Mouse (Mus musculus) cerebellum, adult 2 months (tissue): ENCODE data around the gene Gm20458.

ENCODE experiments used
- CTCF ChIP-seq: fragments of 200-500 bp; IDR thresholded peaks from 2 replicates; pipeline ENCODE4 v1.5.1; 2011; ENCODE audit warnings: low read depth, mild to moderate bottlenecking, control low read depth, low read length, moderate library complexity, borderline replicate concordance; ENCODE audit not compliant: insufficient read depth
- POLR2A ChIP-seq: fragments of 200-500 bp; IDR thresholded peaks from 2 replicates; pipeline ENCODE4 v1.6.1; 2011; ENCODE audit warnings: low read length, control low read depth, borderline replicate concordance; ENCODE audit not compliant: insufficient read depth

GRCm38 (mm10) chr2:164440314-164440713 is 20.5 kb upstream of the Gm20458 start:
- TF ChIP-seq POLR2A (no peak), CTCF (no peak)
